Mouse (Mus musculus) brown adipose tissue, adult 24 weeks (tissue): ENCODE data around the gene Tk1. TPM values are rescaled to one million over a fixed set of nuclear protein-coding genes. Genes with fewer than 3 reads are reported as not detected.

Experiments
- H3K27ac ChIP-seq: fragments of 200-500 bp; replicated peaks from 2 replicates; pipeline ENCODE4 v1.5.1; 2012; ENCODE audit warnings: low read depth, mild to moderate bottlenecking, low read length
- H3K4me1 ChIP-seq: fragments of 200-500 bp; 2 replicates; pipeline ENCODE4 v1.6.1; 2012; ENCODE audit warnings: low read length, mixed read lengths; ENCODE audit not compliant: control insufficient read depth, insufficient read depth, insufficient read length
- H3K4me3 ChIP-seq: fragments of 200-500 bp; 2 replicates; pipeline ENCODE4 v1.5.1; 2012; ENCODE audit warnings: low read depth, mild to moderate bottlenecking, low read length, moderate library complexity; ENCODE audit not compliant: insufficient read depth
- polyA plus RNA-seq: library from polyadenylated mRNA; stranded (reverse); fragments of >200 nt; gene quantifications from 2 replicates; pipeline ENCODE4 v1.2.4, GENCODE M21; 2012; ENCODE audit not compliant: missing spikeins, insufficient read depth, insufficient read length

The Tk1 gene
- not detected in 2 replicates for polyA plus RNA-seq

DNA sequence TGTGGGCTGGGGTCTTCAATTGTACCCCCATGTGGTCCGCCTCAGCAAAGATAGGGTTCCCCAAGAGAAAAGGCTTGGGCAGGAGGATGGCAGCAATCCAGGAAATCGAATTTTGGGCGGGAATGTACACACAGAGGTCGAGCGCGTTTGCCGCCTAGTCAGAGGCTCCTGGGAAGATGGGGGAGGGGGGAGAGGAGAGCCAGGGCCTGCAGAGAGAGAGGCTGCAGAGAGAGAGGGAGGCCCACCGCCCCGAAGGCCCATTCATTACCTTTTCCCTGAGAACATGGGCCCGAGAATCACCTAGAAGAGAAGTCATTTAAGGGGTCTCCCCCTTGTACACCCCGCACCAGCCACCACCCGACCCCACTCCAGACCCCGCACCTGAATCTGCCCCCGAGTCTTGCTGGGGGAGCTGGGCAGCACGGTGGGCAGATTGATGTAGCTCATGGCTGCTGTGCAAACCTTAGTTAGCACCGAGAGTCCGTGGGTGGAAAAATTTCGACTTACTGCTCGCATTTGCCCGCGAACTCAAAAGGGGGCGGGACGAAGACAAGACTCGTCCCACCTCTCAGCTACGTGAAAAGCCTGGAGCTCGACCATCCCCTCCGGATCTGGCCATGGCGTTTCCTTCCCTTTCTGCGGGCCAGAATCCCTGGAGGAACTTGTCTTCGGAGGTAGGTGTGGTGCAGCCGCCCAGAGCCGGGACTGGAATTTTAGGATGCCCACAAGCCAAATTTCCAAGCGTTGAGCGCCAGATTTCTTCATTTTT, at the start of gene Tk1, which contains the start of gene Afmid:
Tk1 (minus strand) TSS at position 760 of the 769 bp plus-strand sequence.
Afmid (plus strand) TSS at position 592 of the 769 bp plus-strand sequence.
- Histone ChIP-seq H3K4me1 (peaks cover 35% of the 10 kb centered on the region), H3K4me3 (peak within 1 kb of the TSS; percentile 24), H3K27ac (no peak within 1 kb of the TSS)

- no peak overlapping the region for H3K27ac ChIP-seq
These were observed 49.8 kb upstream of the Tk1 start for GRCm38 (mm10) chr11:117875681-117876080.

DNA sequence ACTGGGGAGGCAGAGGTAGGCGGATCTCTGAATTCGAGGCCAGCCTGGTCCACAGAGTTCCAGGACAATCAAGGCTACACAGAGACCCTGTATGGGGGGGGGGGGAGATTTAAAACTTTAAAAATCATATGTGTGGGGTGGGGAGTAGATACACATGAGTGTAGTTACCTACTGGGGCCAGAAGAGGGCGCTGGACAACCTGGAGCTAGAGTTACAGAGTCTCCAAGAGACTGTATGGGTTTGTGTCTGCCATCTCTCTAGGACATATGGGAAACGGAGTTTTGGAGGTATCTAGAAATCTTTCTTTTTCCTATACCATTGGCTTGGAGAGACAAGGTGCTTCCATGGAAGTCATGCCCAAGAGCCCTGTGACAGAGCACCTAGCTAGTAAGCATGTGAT, 48.5 kb upstream of the Tk1 start:
- H3K4me1 ChIP-seq: peaks cover under 1% of the 10 kb centered on the region; the same call in 1 of the 2 replicates
- no peak overlapping the region for H3K27ac ChIP-seq
- H3K4me3 ChIP-seq: no peak overlapping the region

More at GRCm38 (mm10) chr11:117875681-117876080, 49.8 kb upstream of the Tk1 start:
- H3K4me3 ChIP-seq: no peak overlapping the region
- peaks cover 3% of the 10 kb centered on the region for H3K4me1 ChIP-seq

DNA sequence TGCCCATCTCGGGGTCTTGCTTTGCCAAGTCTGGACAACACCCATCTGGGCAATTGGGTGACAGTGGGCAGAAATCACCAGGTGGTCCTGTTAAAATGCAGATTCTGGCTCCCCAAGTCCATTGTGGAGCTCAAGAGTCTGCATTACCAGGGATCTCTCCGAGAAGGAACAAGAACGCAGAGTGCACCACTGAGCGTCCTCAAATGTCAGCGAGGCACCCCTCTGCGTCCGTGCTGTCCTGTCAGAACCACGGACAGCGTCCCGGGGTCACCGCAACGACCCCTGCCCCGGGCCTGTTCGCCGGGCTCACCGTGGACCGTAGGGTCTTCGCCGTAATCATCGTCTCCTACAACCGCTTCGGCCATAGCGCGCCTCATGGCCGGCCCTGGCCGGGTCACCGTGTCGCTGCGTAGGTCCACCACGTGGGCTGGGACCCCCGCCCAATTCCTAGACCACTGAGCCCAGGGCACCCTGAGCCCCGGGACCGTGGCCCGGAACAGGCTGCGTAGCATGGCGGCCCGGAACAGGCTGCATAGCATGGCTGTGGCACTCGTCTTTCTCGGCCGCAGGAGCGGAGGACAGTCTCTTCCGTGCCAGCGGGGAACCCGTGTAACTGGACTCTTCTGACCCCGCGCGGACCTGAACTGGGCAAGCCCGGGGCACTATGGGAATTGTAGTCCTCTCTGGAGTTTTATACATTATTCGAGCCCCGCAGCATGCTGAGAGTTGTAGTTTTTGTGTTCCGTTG, 47.1 kb upstream of the Tk1 start, which contains the start of gene Tha1:
Tha1 (minus strand) TSS at position 621 of the 748 bp plus-strand sequence.
- Histone ChIP-seq H3K4me3 (peak within 1 kb of the TSS; percentile 90), H3K4me1 (no peaks in the 10 kb centered on the region), H3K27ac (peak within 1 kb of the TSS; percentile 40)

DNA sequence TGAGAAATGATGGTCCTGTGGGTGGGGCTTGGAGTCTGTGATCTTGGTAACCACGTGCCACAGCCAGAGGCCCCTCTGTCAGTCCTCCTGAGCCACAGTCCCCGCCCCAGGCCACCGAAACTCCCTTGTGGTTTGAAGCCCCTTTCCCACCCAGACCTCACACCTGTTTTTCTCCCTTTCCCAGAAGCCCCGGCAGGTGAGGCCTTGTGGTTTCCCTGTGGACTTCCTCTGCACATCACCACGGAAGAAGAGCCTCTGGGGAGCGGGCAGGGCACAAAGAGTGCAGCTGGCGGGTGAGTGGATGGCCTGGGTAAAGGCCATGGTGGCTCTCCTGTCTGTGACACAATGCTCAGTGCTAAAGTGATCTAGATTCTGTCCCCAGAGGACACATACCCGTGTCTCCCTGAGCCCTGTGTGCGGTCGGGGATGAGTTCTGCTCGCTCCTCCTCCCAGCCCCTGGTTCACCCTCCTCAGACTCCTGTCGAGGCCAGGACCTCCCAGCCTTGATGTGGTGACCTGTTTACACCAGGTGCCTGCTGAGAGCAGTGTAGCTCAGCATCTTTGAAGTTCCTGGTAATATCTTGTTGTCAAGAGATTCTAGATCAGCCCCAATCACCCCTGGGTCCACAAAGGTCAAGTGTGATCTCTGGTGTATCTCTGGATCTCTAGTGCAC, 46.2 kb upstream of the Tk1 start:
- Histone ChIP-seq H3K4me1 (no peaks in the 10 kb centered on the region), H3K27ac (no peak overlapping the region), H3K4me3 (no peak overlapping the region)

DNA sequence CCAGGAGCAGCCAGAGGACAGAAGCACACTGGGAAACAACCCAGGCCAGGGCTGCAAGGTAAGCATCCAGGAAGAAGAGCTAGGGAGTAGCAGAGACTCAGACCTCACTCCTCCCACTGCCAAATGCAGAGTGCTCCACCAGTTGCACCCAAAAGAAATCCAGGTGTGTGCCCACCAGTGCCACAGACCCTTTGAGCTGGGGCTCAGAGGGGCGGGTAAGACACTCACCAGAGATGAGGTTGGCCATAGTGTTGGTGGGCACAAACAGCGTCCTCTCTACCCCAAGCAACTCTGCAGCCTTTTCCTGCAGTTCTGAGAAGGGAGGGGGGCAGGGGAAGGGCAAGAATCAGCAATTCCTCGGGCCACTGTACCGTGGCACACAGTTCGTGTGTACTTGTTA, 45.5 kb upstream of the Tk1 start:
- no peak overlapping the region for H3K27ac ChIP-seq
- H3K4me1 ChIP-seq: no peaks in the 10 kb centered on the region
- no peak overlapping the region for H3K4me3 ChIP-seq

DNA sequence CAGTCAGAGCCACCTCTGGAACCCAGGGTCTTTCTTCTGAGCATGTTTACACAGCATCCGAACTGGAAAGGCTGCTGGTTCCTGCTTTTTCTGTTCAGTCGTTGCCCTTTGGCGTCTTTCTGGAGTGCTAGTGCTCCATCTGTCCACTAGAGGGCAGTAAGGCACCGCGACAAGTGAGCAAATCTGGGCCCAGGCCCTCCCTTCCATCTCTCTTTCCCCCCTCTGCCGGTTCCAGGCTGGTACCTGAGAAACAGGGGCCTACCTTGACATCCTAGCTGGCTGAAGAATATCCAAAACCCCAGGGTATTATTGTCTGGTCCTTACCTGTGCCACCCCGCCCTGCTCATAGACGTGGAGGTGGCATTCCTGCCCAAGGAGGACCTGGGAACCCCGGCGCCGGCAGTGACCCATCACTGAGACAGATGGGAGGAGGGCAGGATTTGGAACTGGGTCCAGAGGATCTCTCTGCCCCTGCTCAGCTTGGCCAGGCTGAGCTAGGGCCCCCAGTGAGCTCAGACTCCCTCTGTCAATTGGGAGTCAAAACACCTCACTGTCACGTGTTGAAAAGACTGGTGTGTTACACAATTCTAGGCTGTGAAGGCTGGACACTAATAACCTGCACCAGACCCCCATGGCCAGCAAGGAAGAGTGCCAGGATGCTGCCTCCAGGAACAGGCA, 44.9 kb upstream of the Tk1 start:
- Histone ChIP-seq H3K27ac (no peak overlapping the region), H3K4me3 (no peak overlapping the region), H3K4me1 (no peaks in the 10 kb centered on the region)

GRCm38 (mm10) chr11:117865988-117866387, 40.1 kb upstream of the Tk1 start:
- no peaks in the 10 kb centered on the region for H3K4me1 ChIP-seq
- no peak overlapping the region for H3K4me3 ChIP-seq
- no peak overlapping the region for H3K27ac ChIP-seq

DNA sequence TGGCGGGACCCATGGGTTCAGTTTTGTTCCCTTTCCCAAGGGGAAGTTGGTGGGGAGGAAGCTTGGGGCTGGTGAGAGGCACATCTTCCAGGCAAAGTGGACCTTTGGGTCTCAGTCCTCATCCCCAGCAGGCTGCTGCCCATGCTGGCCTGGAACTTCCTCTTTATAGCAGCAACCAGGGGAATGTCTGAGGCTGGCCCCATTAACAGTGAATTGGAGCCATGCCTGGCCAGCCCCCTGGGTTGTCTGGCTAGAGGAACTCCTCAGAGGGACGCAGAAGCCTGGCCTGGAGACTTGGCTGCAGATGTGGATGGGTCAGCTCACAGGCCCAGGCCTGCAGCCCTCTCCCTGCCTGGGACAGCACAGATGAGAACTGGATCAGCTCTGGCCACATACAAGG, 38.9 kb upstream of the Tk1 start:
- no peak overlapping the region for H3K4me3 ChIP-seq
- H3K27ac ChIP-seq: no peak overlapping the region
- no peaks in the 10 kb centered on the region for H3K4me1 ChIP-seq

DNA sequence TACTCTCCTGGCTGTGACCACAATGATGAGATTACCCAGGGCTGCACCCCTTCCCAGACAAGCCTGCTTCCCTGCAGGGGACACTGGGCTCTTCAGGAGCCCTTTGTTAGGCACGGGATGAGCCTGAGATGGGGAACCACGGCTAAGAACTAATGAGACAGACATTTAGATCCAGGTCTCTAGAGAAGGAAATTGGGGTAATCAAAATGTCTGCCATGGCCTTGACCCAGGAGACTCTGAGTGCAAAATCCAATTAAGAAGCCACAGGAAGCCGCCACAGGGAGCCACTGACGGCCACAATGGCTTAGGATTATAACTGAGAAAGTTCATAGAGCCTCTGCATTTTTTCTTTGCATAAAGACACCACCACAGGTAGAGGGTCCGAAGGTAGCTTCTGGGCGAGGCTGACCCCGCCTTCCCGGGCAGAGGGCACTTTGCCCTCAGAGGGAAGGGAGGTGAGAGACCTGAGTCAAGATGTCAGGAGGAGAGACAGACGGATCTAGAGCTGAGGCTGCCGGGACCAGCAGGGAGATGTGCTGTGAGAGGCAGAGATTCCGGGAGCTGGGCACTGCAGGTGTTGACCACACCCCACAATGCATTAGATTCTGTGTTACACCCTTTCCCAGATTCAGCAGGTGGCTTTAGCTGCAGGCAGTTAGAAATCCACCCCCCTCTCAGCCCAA, 37.4 kb upstream of the Tk1 start:
- Histone ChIP-seq H3K4me1 (no peaks in the 10 kb centered on the region), H3K4me3 (no peak overlapping the region), H3K27ac (no peak overlapping the region)

GRCm38 (mm10) chr11:117860601-117861000, 34.7 kb upstream of the Tk1 start, which contains the start of gene Tmem235:
Gene Tmem235 (plus strand): TSS chr11:117860752.
- Histone ChIP-seq H3K4me1 (no peaks in the 10 kb centered on the region), H3K27ac (no peak within 1 kb of the TSS), H3K4me3 (no peak within 1 kb of the TSS)

GRCm38 (mm10) chr11:117858392-117858791, 32.5 kb upstream of the Tk1 start:
- no peak overlapping the region for H3K27ac ChIP-seq
- no peaks in the 10 kb centered on the region for H3K4me1 ChIP-seq

GRCm38 (mm10) chr11:117857462-117857861, 31.6 kb upstream of the Tk1 start:
- H3K4me1 ChIP-seq: no peaks in the 10 kb centered on the region
- H3K27ac ChIP-seq: no peak overlapping the region
- no peak overlapping the region for H3K4me3 ChIP-seq

More at GRCm38 (mm10) chr11:117858392-117858791, 32.5 kb upstream of the Tk1 start:
- no peak overlapping the region for H3K4me3 ChIP-seq

DNA sequence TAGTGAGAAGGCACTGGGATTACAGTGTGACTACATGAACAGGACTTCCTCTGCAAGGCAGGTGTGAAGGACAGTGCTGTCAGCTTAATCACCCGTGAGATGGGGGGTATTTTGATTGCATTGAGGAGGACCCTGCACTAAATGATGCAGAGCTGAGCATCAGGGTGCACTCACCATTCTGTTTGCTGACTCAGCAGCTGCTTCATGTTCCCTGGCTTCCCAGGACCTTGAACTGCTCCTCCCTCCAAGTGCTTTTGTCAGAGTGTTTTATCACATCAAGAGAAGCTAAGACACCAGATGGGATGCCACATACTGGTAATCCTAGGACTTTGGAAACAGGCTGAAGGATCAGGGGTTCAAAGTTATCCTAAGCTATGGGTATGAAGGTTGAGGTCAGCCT, 30.1 kb upstream of the Tk1 start:
- Histone ChIP-seq H3K27ac (no peak overlapping the region), H3K4me3 (no peak overlapping the region), H3K4me1 (no peaks in the 10 kb centered on the region)
